Mouse (Mus musculus) CH12.LX (cell line): ENCODE results near the gene Tmem266. TPM values are rescaled to one million over a fixed set of nuclear protein-coding genes. Genes with fewer than 3 reads are reported as not detected.

Experiments
- DNase-seq: peaks from one replicate; pipeline ENCODE4 v3.0.0-alpha.2; 2013; ENCODE audit errors: extremely low read depth
- H3K27ac ChIP-seq: 2 replicates; pipeline ENCODE4 v1.5.1; 2012; ENCODE audit warnings: low read depth, mild to moderate bottlenecking, control low read depth, moderate library complexity; ENCODE audit not compliant: insufficient read depth
- H3K27me3 ChIP-seq: replicated peaks from 2 replicates; pipeline ENCODE3; 2012; ENCODE audit warnings: inconsistent platforms
- H3K36me3 ChIP-seq, 2 experiments: replicated peaks in 1 of 2; 2 replicates each; pipeline versions ENCODE3 to v1.6.1; 2012; ENCODE audit warnings: inconsistent platforms in 1 of 2, low read length in 1 of 2, mild to moderate bottlenecking in 1 of 2, mixed read lengths in 1 of 2, moderate library complexity in 1 of 2; ENCODE audit not compliant: control insufficient read depth in 1 of 2, insufficient read depth in 1 of 2
- H3K4me1 ChIP-seq, 2 experiments: 2 replicates each; pipeline ENCODE4 v1.6.1; 2012; ENCODE audit warnings: inconsistent platforms in 1 of 2, moderate library complexity in 1 of 2; ENCODE audit not compliant: insufficient read depth in 2 of 2, control insufficient read depth in 1 of 2
- H3K4me2 ChIP-seq: 2 replicates; pipeline ENCODE4 v1.6.1; 2012; ENCODE audit warnings: low read depth, mild to moderate bottlenecking, control low read depth; ENCODE audit not compliant: poor library complexity, insufficient read depth, severe bottlenecking
- H3K4me3 ChIP-seq, 3 experiments: fragments of 150-350 bp in 1 of 3; sonication (generic) in 1 of 3; replicated peaks in 1 of 3; 2 replicates each; pipeline versions ENCODE3 to v1.5.1; 2011 to 2012; ENCODE audit warnings: low read depth in 2 of 3, low read length in 2 of 3, mild to moderate bottlenecking in 2 of 3, moderate library complexity in 2 of 3, control low read depth in 1 of 3, improper control_type of control experiment in 1 of 3, inconsistent platforms in 1 of 3, mixed read lengths in 1 of 3; ENCODE audit not compliant: poor library complexity in 1 of 3
- H3K79me2 ChIP-seq: replicated peaks from 2 replicates; pipeline ENCODE4 v1.6.1; 2012; ENCODE audit warnings: mild to moderate bottlenecking, moderate library complexity; ENCODE audit not compliant: control insufficient read depth, poor library complexity, insufficient read depth, severe bottlenecking; ENCODE audit errors: extremely low read depth
- H3K9ac ChIP-seq: 2 replicates; pipeline ENCODE4 v1.6.1; 2012; ENCODE audit warnings: low read depth, mild to moderate bottlenecking, control low read depth, moderate library complexity; ENCODE audit not compliant: insufficient read depth
- H3K9me3 ChIP-seq: replicated peaks from 2 replicates; pipeline ENCODE3; 2012; ENCODE audit warnings: low read length, inconsistent platforms, mixed read lengths
- BHLHE40 ChIP-seq: IDR thresholded peaks from 2 replicates; pipeline ENCODE4 v1.6.1; 2011; ENCODE audit warnings: mild to moderate bottlenecking, low read depth, low read length, improper control_type of control experiment
- CHD1 ChIP-seq: IDR thresholded peaks from 2 replicates; pipeline ENCODE4 v1.6.1; 2012; ENCODE audit warnings: low read depth, low read length, improper control_type of control experiment, inconsistent platforms
- EP300 ChIP-seq: IDR thresholded peaks from 2 replicates; pipeline ENCODE4 v1.6.1; 2011; ENCODE audit warnings: low read length, improper control_type of control experiment
- ETS1 ChIP-seq: conservative IDR thresholded peaks from 2 replicates; pipeline ENCODE4 v1.6.1; 2012; ENCODE audit warnings: low read depth, mild to moderate bottlenecking, inconsistent platforms, low read length, improper control_type of control experiment, moderate library complexity
- GABPA ChIP-seq: IDR thresholded peaks from 2 replicates; pipeline ENCODE4 v1.6.1; 2012; ENCODE audit warnings: low read depth, low read length, improper control_type of control experiment, inconsistent platforms; ENCODE audit not compliant: insufficient replicate concordance
- HCFC1 ChIP-seq: IDR thresholded peaks from 2 replicates; pipeline ENCODE4 v1.6.1; 2012; ENCODE audit warnings: low read depth, mild to moderate bottlenecking, inconsistent platforms, low read length, improper control_type of control experiment
- IRF4 ChIP-seq: IDR thresholded peaks from 2 replicates; pipeline ENCODE4 v1.6.1; 2014; ENCODE audit warnings: low read depth, mild to moderate bottlenecking, inconsistent platforms, low read length, improper control_type of control experiment
- JUN ChIP-seq: IDR thresholded peaks from 2 replicates; pipeline ENCODE4 v1.6.1; 2011; ENCODE audit warnings: low read depth, mild to moderate bottlenecking, low read length, improper control_type of control experiment, moderate library complexity; ENCODE audit not compliant: insufficient read depth
- MAFK ChIP-seq: IDR thresholded peaks from 2 replicates; pipeline ENCODE4 v1.6.1; 2011; ENCODE audit warnings: low read length, improper control_type of control experiment; ENCODE audit not compliant: insufficient replicate concordance
- MAX ChIP-seq: IDR thresholded peaks from 2 replicates; pipeline ENCODE4 v1.6.1; 2011; ENCODE audit warnings: low read length, improper control_type of control experiment
- MEF2A ChIP-seq: IDR thresholded peaks from 2 replicates; pipeline ENCODE4 v1.6.1; 2014; ENCODE audit warnings: low read depth, mild to moderate bottlenecking, inconsistent platforms, low read length, improper control_type of control experiment, borderline replicate concordance
- MYC ChIP-seq: IDR thresholded peaks from 2 replicates; pipeline ENCODE4 v1.6.1; 2011; ENCODE audit warnings: low read depth, mild to moderate bottlenecking, improper control_type of control experiment, low read length
- NELFE ChIP-seq: IDR thresholded peaks from 2 replicates; pipeline ENCODE4 v1.6.1; 2011; ENCODE audit warnings: low read depth, low read length, improper control_type of control experiment
- NRF1 ChIP-seq: IDR thresholded peaks from 2 replicates; pipeline ENCODE4 v1.6.1; 2014; ENCODE audit warnings: low read depth, mild to moderate bottlenecking, inconsistent platforms, low read length, improper control_type of control experiment, moderate library complexity
- PAX5 ChIP-seq: IDR thresholded peaks from 2 replicates; pipeline ENCODE4 v1.6.1; 2012; ENCODE audit warnings: low read length, inconsistent platforms, mixed read lengths
- POLR2A ChIP-seq: IDR thresholded peaks from 2 replicates; pipeline ENCODE4 v1.6.1; 2011; ENCODE audit warnings: low read depth, mild to moderate bottlenecking, improper control_type of control experiment, low read length
- POLR2AphosphoS2 ChIP-seq: IDR thresholded peaks from 2 replicates; pipeline ENCODE4 v1.6.1; 2011; ENCODE audit warnings: low read depth, low read length, improper control_type of control experiment
- RAD21 ChIP-seq: IDR thresholded peaks from 2 replicates; pipeline ENCODE4 v1.6.1; 2011; ENCODE audit warnings: low read depth, mild to moderate bottlenecking, low read length, improper control_type of control experiment, moderate library complexity
- RCOR1 ChIP-seq: conservative IDR thresholded peaks from 2 replicates; pipeline ENCODE4 v1.6.1; 2012; ENCODE audit warnings: low read depth, mild to moderate bottlenecking, inconsistent platforms, low read length, improper control_type of control experiment
- SIN3A ChIP-seq: IDR thresholded peaks from 2 replicates; pipeline ENCODE4 v1.6.1; 2012; ENCODE audit warnings: low read length, improper control_type of control experiment, inconsistent platforms
- SMC3 ChIP-seq: IDR thresholded peaks from 2 replicates; pipeline ENCODE4 v1.6.1; 2011; ENCODE audit warnings: low read depth, low read length, improper control_type of control experiment
- TBP ChIP-seq: conservative IDR thresholded peaks from 2 replicates; pipeline ENCODE4 v1.6.1; 2011; ENCODE audit warnings: low read depth, low read length, improper control_type of control experiment
- USF2 ChIP-seq: conservative IDR thresholded peaks from 2 replicates; pipeline ENCODE4 v1.6.1; 2011; ENCODE audit warnings: low read depth, low read length, improper control_type of control experiment
- ZC3H11A ChIP-seq: IDR thresholded peaks from 2 replicates; pipeline ENCODE4 v1.6.1; 2012; ENCODE audit warnings: low read depth, mild to moderate bottlenecking, inconsistent platforms, low read length, improper control_type of control experiment
- ZMIZ1 ChIP-seq: IDR thresholded peaks from 2 replicates; pipeline ENCODE4 v1.6.1; 2012; ENCODE audit warnings: low read depth, mild to moderate bottlenecking, inconsistent platforms, low read length, improper control_type of control experiment
- dilution Hi-C: fragments of 300-500 bp; cut with MboI; formaldehyde crosslinking; loops from 2 replicates; pipeline ENCODE4 v1.14.3; 2020; ENCODE audit warnings: low sequenced_read_pairs; ENCODE audit not compliant: extremely low pct_unique_long_range_greater_than_20kb, extremely low pct_ligation_motif_present
- in situ Hi-C: fragments of 300-500 bp; cut with MboI; formaldehyde crosslinking; loops from 3 replicates; pipeline ENCODE4 v1.14.3; 2019; ENCODE audit warnings: low sequenced_read_pairs, low pct_ligation_motif_present, low pct_unique_long_range_greater_than_20kb, mixed read lengths
- polyA plus RNA-seq: library from polyadenylated mRNA; unstranded; fragments of >175 nt; gene quantifications from 2 replicates; pipeline ENCODE4 v1.2.1, GENCODE M21; 2012; ENCODE audit warnings: low read depth; ENCODE audit not compliant: insufficient read length
- total RNA-seq, 2 experiments: library from RNA; depleted of rRNA; stranded (reverse); fragments of 300-350 nt in 1 of 2; fragments of >200 nt in 1 of 2; gene quantifications; 2 replicates each; pipeline ENCODE4 v1.2.3; 2012 to 2014

Gene Tmem266
- total and polyA plus RNA-seq, 3 experiments: not detected

DNA sequence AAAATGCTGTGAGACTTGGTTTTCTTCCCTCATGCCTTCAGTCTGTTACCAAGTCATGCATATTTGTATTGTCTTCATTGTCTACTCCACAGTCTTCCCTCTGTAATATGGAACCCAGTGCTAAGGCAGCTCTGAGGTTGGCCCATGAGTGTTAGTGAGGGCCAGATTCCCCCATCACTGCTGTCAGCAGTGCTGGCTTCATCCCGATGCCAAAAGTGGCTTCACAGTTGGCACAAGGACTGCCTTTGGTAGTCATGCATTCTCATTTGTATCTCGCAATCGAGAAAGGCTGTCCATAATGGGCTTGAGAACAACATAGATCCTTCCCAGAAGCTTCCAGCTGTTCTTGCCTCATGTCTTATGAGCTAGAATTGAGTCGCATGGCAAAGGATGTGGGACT lies 59.4 kb downstream of the Tmem266 start:
- H3K9me3 ChIP-seq: peaks cover 15% of the 10 kb centered on the region
- peaks cover 47% of the 10 kb centered on the region for H3K27me3 ChIP-seq
- dilution Hi-C loops: no loop called here
- in situ Hi-C loops: no loop called here
- no peak overlapping the region for H3K4me3 ChIP-seq
- no peak for DNase-seq
- H3K27ac ChIP-seq: no peak overlapping the region
- H3K9ac ChIP-seq: no peak overlapping the region
- H3K36me3 ChIP-seq: no peaks in the 10 kb centered on the region
- H3K79me2 ChIP-seq: no peaks in the 10 kb centered on the region
- peaks cover 8 to 21% of the 10 kb centered on the region in 2 experiments for H3K4me1 ChIP-seq
- H3K4me2 ChIP-seq: no peak overlapping the region
- TF ChIP-seq PAX5: no peak
- no peak for TF ChIP-seq GABPA
- TF ChIP-seq MAFK: no peak
- TF ChIP-seq RAD21: no peak
- TF ChIP-seq ZC3H11A: no peak
- TF ChIP-seq SMC3: no peak
- no peak for TF ChIP-seq JUN
- no peak for TF ChIP-seq SIN3A
- TF ChIP-seq RCOR1: no peak
- no peak for TF ChIP-seq IRF4
- no peak for TF ChIP-seq POLR2A
- no peak for TF ChIP-seq TBP
- no peak for TF ChIP-seq CHD1
- TF ChIP-seq USF2: no peak

DNA sequence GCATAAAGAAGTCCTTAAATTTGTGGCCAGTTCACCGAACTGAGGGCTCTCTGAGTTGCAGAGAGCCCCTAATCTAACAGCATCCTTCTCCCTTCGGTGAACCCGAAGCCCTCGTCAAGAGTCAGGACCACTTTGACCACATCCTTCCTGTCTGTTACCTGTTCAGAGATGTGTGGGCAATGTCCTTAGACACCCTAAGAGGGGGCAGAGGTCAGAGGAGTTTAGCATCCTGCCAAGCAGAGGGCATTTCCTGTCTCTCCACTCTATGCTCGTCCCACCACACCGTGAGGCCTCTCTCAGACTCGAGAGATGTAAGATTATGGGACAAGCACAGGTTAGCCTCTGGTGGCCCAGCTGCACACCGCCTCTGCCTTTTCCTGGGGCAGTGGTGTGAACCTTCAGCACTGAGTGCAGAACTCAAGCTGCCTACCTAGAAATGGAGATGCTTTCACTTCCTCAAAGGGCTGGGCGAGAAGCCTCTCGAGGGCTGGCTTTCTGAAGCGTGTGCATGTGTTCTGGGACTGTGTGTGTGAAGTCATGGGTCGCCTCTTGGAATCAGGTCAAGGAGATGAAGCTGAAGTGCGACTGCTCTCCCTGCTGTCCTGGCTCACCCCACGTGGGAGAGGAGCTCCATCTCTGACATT lies 61.3 kb downstream of the Tmem266 start:
- no peak overlapping the region for H3K9ac ChIP-seq
- H3K9me3 ChIP-seq: peaks cover 15% of the 10 kb centered on the region
- peaks cover 43% of the 10 kb centered on the region for H3K27me3 ChIP-seq
- in situ Hi-C loops (no loop called here), dilution Hi-C loops (no loop called here)
- H3K4me2 ChIP-seq: no peak overlapping the region
- H3K4me1 ChIP-seq: peaks cover 8 to 23% of the 10 kb centered on the region in 2 experiments
- DNase-seq: peak; percentile 81
- no peaks in the 10 kb centered on the region for H3K36me3 ChIP-seq
- H3K27ac ChIP-seq: no peak overlapping the region
- no peaks in the 10 kb centered on the region for H3K79me2 ChIP-seq
- H3K4me3 ChIP-seq: no peak overlapping the region
- TF ChIP-seq EP300 (peak; percentile 75), NRF1 (no peak), PAX5 (no peak), IRF4 (peak; percentile 91), MEF2A (0 out of 2 replicates have a peak, but pooled peaks have one; percentile 29), MYC (peak; percentile 63), MAFK (no peak), ETS1 (no peak; the same call in 1 of the 2 replicates), MAX (peak; percentile 83), ZMIZ1 (no peak), NELFE (no peak), HCFC1 (no peak), BHLHE40 (peak; percentile 71), POLR2AphosphoS2 (no peak)
